Mouse (Mus musculus) neural tube, embryonic 11.5 days (tissue): Measurements from ENCODE around the gene Olfr1366. TPM values are rescaled to one million over a fixed set of nuclear protein-coding genes. Genes with fewer than 3 reads are reported as not detected.
A peak's percentile ranks its signal among the peaks of the same experiment; 100 is the strongest.

ENCODE experiments used
- ATAC-seq: fragments of 200-750 bp; cut with Nextera tagmentation; 2 replicates; pipeline ENCODE4 v1.8.0; 2017; ENCODE audit warnings: moderate number of reproducible peaks, mild to moderate bottlenecking, moderate TSS enrichment, moderate library complexity; ENCODE audit not compliant: insufficient read depth, low FRiP score, low TSS enrichment
- DNase-seq: peaks from one replicate; pipeline ENCODE4 v3.0.0-alpha.2; 2015; ENCODE audit warnings: low spot score
- H3K27ac ChIP-seq: fragments of 300-500 bp; sonication (generic); 2 replicates; pipeline ENCODE4 v1.5.1; 2014; ENCODE audit warnings: low read depth, mild to moderate bottlenecking, low read length
- H3K27me3 ChIP-seq: fragments of 300-500 bp; sonication (generic); 2 replicates; pipeline ENCODE4 v1.6.1; 2014; ENCODE audit warnings: mild to moderate bottlenecking, low read length, mixed read lengths; ENCODE audit not compliant: control insufficient read depth, insufficient read depth
- H3K36me3 ChIP-seq: fragments of 300-500 bp; sonication (generic); 2 replicates; pipeline ENCODE4 v1.6.1; 2014; ENCODE audit warnings: mild to moderate bottlenecking, low read length, moderate library complexity, mixed read lengths; ENCODE audit not compliant: control insufficient read depth, insufficient read depth
- H3K4me1 ChIP-seq: fragments of 300-500 bp; sonication (generic); 2 replicates; pipeline ENCODE4 v1.6.1; 2014; ENCODE audit warnings: low read length, mixed read lengths; ENCODE audit not compliant: control insufficient read depth, insufficient read depth
- H3K4me2 ChIP-seq: fragments of 300-500 bp; sonication (generic); 2 replicates; pipeline ENCODE4 v1.6.1; 2014; ENCODE audit warnings: low read depth, mild to moderate bottlenecking, moderate library complexity
- H3K4me3 ChIP-seq: fragments of 300-500 bp; sonication (generic); 2 replicates; pipeline ENCODE4 v1.5.1; 2014; ENCODE audit warnings: low read depth, low read length
- H3K9ac ChIP-seq: fragments of 300-500 bp; sonication (generic); 2 replicates; pipeline ENCODE4 v1.6.1; 2014; ENCODE audit warnings: mild to moderate bottlenecking, low read length
- H3K9me3 ChIP-seq: fragments of 300-500 bp; sonication (generic); 2 replicates; pipeline ENCODE4 v1.6.1; 2016; ENCODE audit warnings: low read length; ENCODE audit not compliant: control insufficient read depth
- WGBS: fragments of 180-500 bp; shearing (Covaris S2); extraction: QIAGEN DNeasy Blood & Tissue Kit; methylation state at CpG from one replicate; pipeline ENCODE4 v1.1.7; 2014; 5-methylcytosine and 5-hydroxymethylcytosine counted together
- polyA plus RNA-seq: library from polyadenylated mRNA; unstranded; fragments of >200 nt; fragmentation: Nextera tagmentation; extraction: Ambion mirVana; gene quantifications from 2 replicates; pipeline ENCODE4 v1.2.1, GENCODE M21; 2014

Gene Olfr1366
- 0.12 and 0.23 TPM in 2 replicates for polyA plus RNA-seq

DNA sequence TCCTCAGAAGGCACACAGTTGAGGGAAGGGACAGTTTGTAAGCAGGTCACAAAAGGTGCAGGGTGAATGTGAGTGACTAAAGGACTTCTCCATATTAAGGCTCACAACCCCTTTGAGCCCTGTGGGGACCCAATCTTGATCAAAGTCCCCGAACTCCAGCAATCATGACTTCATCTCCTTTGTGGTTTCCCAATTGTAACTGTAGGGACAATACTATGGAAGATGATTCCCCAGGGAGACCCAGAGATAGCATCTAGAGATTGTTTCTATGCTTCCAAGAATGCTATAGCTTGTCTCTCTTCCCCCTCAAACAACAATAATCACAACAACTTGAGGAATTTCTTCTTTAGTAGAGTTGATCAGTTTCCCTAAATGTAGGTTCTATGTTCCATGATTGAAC lies at the start of gene Olfr1366:
Olfr1366 (minus strand) TSS at position 101 of the 400 bp plus-strand sequence.
- no peaks in the 10 kb centered on the region for H3K36me3 ChIP-seq
- no peaks in the 10 kb centered on the region for H3K9me3 ChIP-seq
- H3K9ac ChIP-seq: no peak within 1 kb of the TSS
- no peak for ATAC-seq
- H3K27me3 ChIP-seq: no peaks in the 10 kb centered on the region
- no peak within 1 kb of the TSS for H3K27ac ChIP-seq
- H3K4me3 ChIP-seq: no peak within 1 kb of the TSS
- no peak within 1 kb of the TSS for H3K4me2 ChIP-seq
- 67% methylated on average over 1 of the region's 1 CpGs for WGBS
- H3K4me1 ChIP-seq: no peaks in the 10 kb centered on the region
- DNase-seq: no peak

- DNase-seq: no peak
- no peak overlapping the region for H3K4me2 ChIP-seq
- 57% methylated on average over 2 of the region's 2 CpGs for WGBS
These were observed 49.0 kb upstream of the Olfr1366 start for GRCm38 (mm10) chr13:21591618-21592017.

GRCm38 (mm10) chr13:21581659-21582058 lies 39.1 kb upstream of the Olfr1366 start, which contains the start of gene Olfr1364:
TSS of gene Olfr1364 (minus strand) at chr13:21581759.
- WGBS: 89% methylated on average over 2 of the region's 2 CpGs
- no peak for ATAC-seq
- DNase-seq: no peak
- H3K9ac ChIP-seq: no peak within 1 kb of the TSS
- H3K4me1 ChIP-seq: no peaks in the 10 kb centered on the region
- no peak within 1 kb of the TSS for H3K4me3 ChIP-seq
- no peaks in the 10 kb centered on the region for H3K9me3 ChIP-seq
- H3K27me3 ChIP-seq: no peaks in the 10 kb centered on the region
- no peak within 1 kb of the TSS for H3K4me2 ChIP-seq
- no peak within 1 kb of the TSS for H3K27ac ChIP-seq
- no peaks in the 10 kb centered on the region for H3K36me3 ChIP-seq

More at GRCm38 (mm10) chr13:21591618-21592017, 49.0 kb upstream of the Olfr1366 start:
- ATAC-seq: no peak
- no peaks in the 10 kb centered on the region for H3K36me3 ChIP-seq
- H3K4me1 ChIP-seq: no peaks in the 10 kb centered on the region
- H3K9ac ChIP-seq: no peak overlapping the region
- H3K9me3 ChIP-seq: 0 out of 2 replicates have a peak, but pooled peaks cover 2% of the 10 kb centered on the region
- H3K27ac ChIP-seq: no peak overlapping the region
- H3K27me3 ChIP-seq: no peaks in the 10 kb centered on the region
- H3K4me3 ChIP-seq: no peak overlapping the region

DNA sequence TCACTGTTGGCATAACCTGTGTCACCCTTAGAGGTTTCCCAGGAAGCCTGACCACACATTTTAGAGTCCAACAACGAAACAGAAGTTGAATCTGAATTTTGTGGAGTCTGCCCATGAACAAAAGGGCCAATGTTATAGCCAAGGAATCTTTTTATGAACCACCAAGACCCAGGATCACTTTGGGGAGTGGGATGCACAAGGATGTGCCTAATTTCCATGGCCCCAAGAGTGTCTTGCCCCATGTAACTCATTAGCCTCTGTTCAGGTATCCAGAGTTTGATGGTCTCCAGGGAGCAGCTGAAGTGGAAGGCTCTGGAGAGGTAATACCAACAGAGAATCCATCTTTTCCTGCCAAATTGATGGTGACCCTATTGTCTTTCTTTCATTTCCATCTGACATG lies 17.2 kb upstream of the Olfr1366 start, which contains the start of gene Olfr1535:
Olfr1535 (minus strand) TSS at position 101 of the 400 bp plus-strand sequence.
- Histone ChIP-seq H3K27ac (no peak within 1 kb of the TSS), H3K4me3 (no peak within 1 kb of the TSS), H3K9ac (no peak within 1 kb of the TSS), H3K36me3 (no peaks in the 10 kb centered on the region), H3K4me1 (no peaks in the 10 kb centered on the region), H3K9me3 (no peaks in the 10 kb centered on the region), H3K27me3 (no peaks in the 10 kb centered on the region), H3K4me2 (no peak within 1 kb of the TSS)
- 67% methylated on average over 1 of the region's 1 CpGs for WGBS
- no peak for DNase-seq
- ATAC-seq: no peak

- Histone ChIP-seq H3K36me3 (no peaks in the 10 kb centered on the region), H3K4me2 (no peak overlapping the region), H3K9ac (no peak overlapping the region), H3K4me3 (no peak overlapping the region), H3K27ac (no peak overlapping the region), H3K4me1 (no peaks in the 10 kb centered on the region), H3K27me3 (no peaks in the 10 kb centered on the region), H3K9me3 (no peaks in the 10 kb centered on the region)
- 77% methylated on average over 3 of the region's 3 CpGs for WGBS
- ATAC-seq (no peak), DNase-seq (no peak)
These were observed 8.0 kb upstream of the Olfr1366 start for GRCm38 (mm10) chr13:21550416-21551110.

DNA sequence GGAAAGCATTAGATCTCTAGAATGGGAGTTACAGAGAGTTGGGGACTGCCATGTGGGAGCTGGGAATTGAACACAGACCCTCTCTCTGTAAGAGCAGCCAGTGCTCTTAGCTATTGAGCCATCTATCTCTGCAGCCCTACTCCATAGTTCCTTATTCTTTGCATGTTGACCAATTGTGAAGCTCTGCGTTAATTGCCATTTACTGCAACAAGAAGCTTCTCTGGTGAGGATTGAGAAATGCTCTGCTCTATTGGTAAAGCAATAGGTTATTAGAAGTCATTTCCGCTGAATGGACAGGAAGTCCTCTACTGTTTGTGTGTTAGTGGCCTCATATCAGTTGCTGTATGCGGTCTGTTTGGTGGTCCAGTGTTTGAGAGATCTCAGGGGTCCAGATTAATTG lies 6.9 kb upstream of the Olfr1366 start:
- DNase-seq: no peak
- WGBS: 91% methylated on average over 3 of the region's 3 CpGs

GRCm38 (mm10) chr13:21530781-21531201 lies 11.8 kb downstream of the Olfr1366 start, which contains the start of gene Zkscan8:
TSS of gene Zkscan8 (minus strand) at chr13:21531120.
- Histone ChIP-seq H3K9me3 (no peaks in the 10 kb centered on the region), H3K36me3 (no peaks in the 10 kb centered on the region; the same call in 1 of the 2 replicates), H3K4me2 (peak within 1 kb of the TSS; percentile 55), H3K4me3 (peak within 1 kb of the TSS; percentile 87), H3K27me3 (no peaks in the 10 kb centered on the region), H3K27ac (peak within 1 kb of the TSS; percentile 89), H3K4me1 (no peaks in the 10 kb centered on the region), H3K9ac (peak within 1 kb of the TSS; percentile 99)
- ATAC-seq: peak; percentile 98
- peak; percentile 88 for DNase-seq
- WGBS: under 1% methylated on average over 39 of the region's 39 CpGs

More for the DNA sequence above, 6.9 kb upstream of the Olfr1366 start:
- ATAC-seq: no peak
- Histone ChIP-seq H3K9me3 (no peaks in the 10 kb centered on the region), H3K4me2 (no peak overlapping the region), H3K36me3 (no peaks in the 10 kb centered on the region), H3K9ac (no peak overlapping the region), H3K4me1 (no peaks in the 10 kb centered on the region), H3K27ac (no peak overlapping the region), H3K4me3 (no peak overlapping the region), H3K27me3 (no peaks in the 10 kb centered on the region)

GRCm38 (mm10) chr13:21530136-21530535 lies 12.5 kb downstream of the Olfr1366 start:
- Histone ChIP-seq H3K4me1 (no peaks in the 10 kb centered on the region), H3K27me3 (no peaks in the 10 kb centered on the region), H3K4me3 (peak overlapping the region; percentile 87; the same call in 1 of the 2 replicates), H3K9ac (no peak overlapping the region), H3K9me3 (no peaks in the 10 kb centered on the region), H3K4me2 (peak overlapping the region; percentile 33), H3K27ac (no peak overlapping the region), H3K36me3 (no peaks in the 10 kb centered on the region; the same call in 1 of the 2 replicates)
- ATAC-seq: no peak
- DNase-seq: no peak
- 52% methylated on average over 7 of the region's 7 CpGs for WGBS

DNA sequence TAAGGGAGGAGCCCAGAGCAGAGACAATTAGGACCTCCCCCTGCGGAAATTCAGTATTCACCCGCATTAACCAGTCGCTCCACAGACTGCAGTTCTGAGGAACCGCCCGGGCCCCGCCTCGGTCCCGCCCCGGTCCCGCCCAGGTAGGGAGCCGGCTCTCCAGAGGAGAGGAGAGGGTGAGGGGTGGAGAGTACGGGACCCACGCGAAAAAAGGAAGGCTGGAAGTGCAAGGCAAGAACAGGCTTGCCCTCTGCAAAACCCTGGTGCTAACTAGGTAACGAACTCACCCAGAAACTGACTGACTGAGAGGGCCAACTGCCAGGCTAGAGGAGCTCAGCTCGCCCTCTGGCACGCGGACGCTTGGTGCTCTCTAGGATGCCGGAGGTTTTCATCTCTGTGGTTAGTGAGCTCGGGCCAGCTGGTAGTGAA lies 36.4 kb downstream of the Olfr1366 start:
- ATAC-seq (peak; percentile 98), DNase-seq (peak; percentile 88)
- H3K27me3 ChIP-seq: no peaks in the 10 kb centered on the region
- H3K36me3 ChIP-seq: no peaks in the 10 kb centered on the region
- no peaks in the 10 kb centered on the region for H3K4me1 ChIP-seq
- H3K4me3 ChIP-seq: peak overlapping the region; percentile 66
- H3K9ac ChIP-seq: peak overlapping the region; percentile 74
- H3K27ac ChIP-seq: 0 out of 2 replicates have a peak overlapping the region, but pooled peaks have one; percentile 54
- no peaks in the 10 kb centered on the region for H3K9me3 ChIP-seq
- under 1% methylated on average over 21 of the region's 21 CpGs for WGBS
- peak overlapping the region; percentile 42 for H3K4me2 ChIP-seq
